Mouse (Mus musculus): ENCODE data around the gene Sgo1.
"Not testable (repeated sequence)": the region's sequence is repeated elsewhere in the genome, so short reads cannot be mapped to it uniquely, and the experiment has no call there.

Gene Sgo1

GRCm38 (mm10) chr17:53688877-53689802, at the start of gene Sgo1:
Gene Sgo1, minus strand, starts transcription at chr17:53689333.
- in situ Hi-C loops (cut with MseI, MboI) = no loop called here

- in situ Hi-C loops (cut with MseI, MboI) = not testable (repeated sequence)
Measured at GRCm38 (mm10) chr17:53718916-53719315, 29.8 kb upstream of the Sgo1 start.

- in situ Hi-C loops (cut with MseI, MboI) = no loop called here
Measured at GRCm38 (mm10) chr17:53718474-53718873, 29.3 kb upstream of the Sgo1 start.

- in situ Hi-C loops (cut with MseI, MboI) = not testable (repeated sequence)
Measured at GRCm38 (mm10) chr17:53715161-53715560, 26.0 kb upstream of the Sgo1 start.

- in situ Hi-C loops (cut with MseI, MboI) = no loop called here
Measured at GRCm38 (mm10) chr17:53714453-53714852, 25.3 kb upstream of the Sgo1 start.

GRCm38 (mm10) chr17:53697521-53697920, 8.4 kb upstream of the Sgo1 start:
- in situ Hi-C loops (cut with MseI, MboI) = not testable (repeated sequence)

GRCm38 (mm10) chr17:53694039-53694438, 4.9 kb upstream of the Sgo1 start:
- in situ Hi-C loops (cut with MseI, MboI) = no loop called here

- in situ Hi-C loops (cut with MseI, MboI) = no loop called here
Measured at GRCm38 (mm10) chr17:53689946-53690345, 813 bp upstream of the Sgo1 start.

- in situ Hi-C loops (cut with MseI, MboI) = no loop called here
Measured at GRCm38 (mm10) chr17:53688321-53688720, 812 bp downstream of the Sgo1 start.

- in situ Hi-C loops (cut with MseI, MboI) = no loop called here
Measured at GRCm38 (mm10) chr17:53678716-53679115, 10.4 kb downstream of the Sgo1 start.

- in situ Hi-C loops (cut with MseI, MboI) = no loop called here
Measured at GRCm38 (mm10) chr17:53670453-53670852, 18.7 kb downstream of the Sgo1 start.

- in situ Hi-C loops (cut with MseI, MboI) = no loop called here
Measured at GRCm38 (mm10) chr17:53664703-53665382, 24.3 kb downstream of the Sgo1 start.

- in situ Hi-C loops (cut with MseI, MboI) = no loop called here
Measured at GRCm38 (mm10) chr17:53664267-53664666, 24.9 kb downstream of the Sgo1 start.

- in situ Hi-C loops (cut with MseI, MboI) = no loop called here
Measured at GRCm38 (mm10) chr17:53661056-53661840, 27.9 kb downstream of the Sgo1 start.

GRCm38 (mm10) chr17:53659738-53660137, 29.4 kb downstream of the Sgo1 start:
- in situ Hi-C loops (cut with MseI, MboI) = no loop called here

GRCm38 (mm10) chr17:53659230-53659629, 29.9 kb downstream of the Sgo1 start:
- in situ Hi-C loops (cut with MseI, MboI) = no loop called here

- in situ Hi-C loops (cut with MseI, MboI) = no loop called here
Measured at GRCm38 (mm10) chr17:53658668-53659067, 30.5 kb downstream of the Sgo1 start.

- in situ Hi-C loops (cut with MseI, MboI) = not testable (repeated sequence)
Measured at GRCm38 (mm10) chr17:53657391-53657790, 31.7 kb downstream of the Sgo1 start.

- in situ Hi-C loops (cut with MseI, MboI) = no loop called here
Measured at GRCm38 (mm10) chr17:53656369-53656860, 32.7 kb downstream of the Sgo1 start.

GRCm38 (mm10) chr17:53655959-53656358, 33.2 kb downstream of the Sgo1 start:
- in situ Hi-C loops (cut with MseI, MboI) = no loop called here

- in situ Hi-C loops (cut with MseI, MboI) = no loop called here
Measured at GRCm38 (mm10) chr17:53655081-53655480, 34.1 kb downstream of the Sgo1 start.

GRCm38 (mm10) chr17:53654596-53654995, 34.5 kb downstream of the Sgo1 start:
- in situ Hi-C loops (cut with MseI, MboI) = no loop called here

Data from mouse trophoblast stem cell (cell line).